Mouse (Mus musculus) megakaryocyte-erythroid progenitor cell, adult 5-6 weeks (primary cell): Measurements from ENCODE around the gene Fbxl8. TPM values are rescaled to one million over a fixed set of nuclear protein-coding genes. Genes with fewer than 3 reads are reported as not detected.

Source experiments
- ATAC-seq: replicated peaks from 2 replicates; pipeline ENCODE4 v1.8.0; 2016; ENCODE audit warnings: mild to moderate bottlenecking, inconsistent platforms; ENCODE audit not compliant: severe bottlenecking, poor library complexity, low FRiP score, low TSS enrichment
- total RNA-seq, 2 experiments: library from RNA; stranded (forward) in 1 of 2; stranded (reverse) in 1 of 2; fragments of 200-1000, 215-1000 nt in 1 of 2; fragments of >200 nt in 1 of 2; fragmentation: Nextera tagmentation in 1 of 2; gene quantifications; 2 replicates each; pipeline ENCODE4 v1.2.3; 2014 to 2017

Fbxl8 gene
- total RNA-seq, 2 experiments from 2014 or later: 1.9 to 2.7 TPM

DNA sequence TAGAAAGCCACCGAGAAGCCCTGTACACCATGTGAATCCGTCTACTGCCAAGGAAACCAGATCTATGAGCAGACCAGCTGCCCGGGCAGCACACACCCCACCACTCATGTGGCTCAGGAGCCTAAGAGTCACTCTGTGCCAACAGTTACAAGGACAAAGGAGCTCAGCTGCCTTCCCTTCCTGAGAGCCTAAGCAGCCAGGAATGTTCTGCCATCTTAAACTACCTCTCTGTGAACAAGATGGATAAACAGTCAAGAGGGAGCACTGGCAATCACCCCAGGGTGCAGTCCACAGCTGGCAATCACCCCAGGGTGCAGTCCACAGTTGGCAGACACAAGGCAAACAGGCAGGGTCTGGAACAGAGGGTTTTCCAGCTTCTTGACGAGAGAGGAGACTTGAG is 53.5 kb downstream of the Fbxl8 start:
- ATAC-seq: no peak

DNA sequence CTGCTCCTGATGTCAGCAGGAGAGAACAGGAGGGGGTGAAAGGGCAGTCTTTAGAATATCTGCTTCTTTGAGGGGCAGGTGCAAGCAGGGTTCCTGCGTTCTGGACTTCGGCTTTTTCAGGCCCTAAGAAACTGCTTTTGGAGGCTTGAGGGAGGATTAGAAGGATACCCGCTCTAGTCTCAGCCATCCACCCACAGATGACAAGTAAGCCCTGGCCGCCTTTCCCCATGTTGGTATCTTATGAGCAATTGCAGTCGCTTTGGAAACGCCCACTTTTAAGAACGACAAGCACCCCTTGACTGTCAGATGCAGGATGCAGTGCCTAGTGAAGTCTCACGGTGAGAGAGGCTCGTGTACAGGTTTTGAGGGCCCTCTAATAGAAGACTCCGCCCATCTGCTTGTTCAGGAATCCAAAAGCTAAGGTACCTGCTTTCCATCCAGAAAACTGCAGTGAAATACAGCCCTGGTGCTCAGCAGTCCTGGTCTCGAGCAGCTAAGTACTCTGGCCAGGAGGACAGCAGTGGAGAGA is 54.3 kb downstream of the Fbxl8 start:
- ATAC-seq: no peak

Other genes starting within 250 kb of the Fbxl8 start
- not detected in 2 replicates for gene Ces3a, start 216.0 kb upstream of the Fbxl8 start, total RNA-seq (2014; fragmentation: Nextera tagmentation)
- not detected in 2 replicates for gene Ces3a, start 216.0 kb upstream of the Fbxl8 start, total RNA-seq (2017)
- gene Ces3b, start 180.9 kb upstream of the Fbxl8 start, total RNA-seq (2014; fragmentation: Nextera tagmentation): not detected in 2 replicates
- gene Ces3b, start 180.9 kb upstream of the Fbxl8 start, total RNA-seq (2017): not detected in 2 replicates
- not detected in 2 replicates for gene Ces4a, start 132.8 kb upstream of the Fbxl8 start, total RNA-seq (2014; fragmentation: Nextera tagmentation)
- gene Ces4a, start 132.8 kb upstream of the Fbxl8 start, total RNA-seq (2017): not detected in 2 replicates
- 29.5 and 34.0 TPM in 2 replicates for gene Cbfb, start 94.0 kb upstream of the Fbxl8 start, total RNA-seq (2014; fragmentation: Nextera tagmentation)
- gene Cbfb, start 94.0 kb upstream of the Fbxl8 start, total RNA-seq (2017): 48.2 and 98.0 TPM in 2 replicates
- gene D230025D16Rik, start 39.5 kb upstream of the Fbxl8 start, total RNA-seq (2014; fragmentation: Nextera tagmentation): 22.9 and 24.2 TPM in 2 replicates
- 11.3 and 15.1 TPM in 2 replicates for gene D230025D16Rik, start 39.5 kb upstream of the Fbxl8 start, total RNA-seq (2017)
- gene B3gnt9, start 9.5 kb upstream of the Fbxl8 start, total RNA-seq (2014; fragmentation: Nextera tagmentation): 1.4 and 2.6 TPM in 2 replicates
- gene B3gnt9, start 9.5 kb upstream of the Fbxl8 start, total RNA-seq (2017): 0.23 TPM in 1 of 2 replicates, not detected in the other
- gene Tradd, start within 50 bp of the Fbxl8 start, total RNA-seq (2014; fragmentation: Nextera tagmentation): 10.1 and 18.1 TPM in 2 replicates
- 14.0 and 15.0 TPM in 2 replicates for gene Tradd, start within 50 bp of the Fbxl8 start, total RNA-seq (2017)
- not detected in 2 replicates for gene Hsf4, start 5.2 kb downstream of the Fbxl8 start, total RNA-seq (2014; fragmentation: Nextera tagmentation)
- not detected in 2 replicates for gene Hsf4, start 5.2 kb downstream of the Fbxl8 start, total RNA-seq (2017)
- gene Nol3, start 11.5 kb downstream of the Fbxl8 start, total RNA-seq (2014; fragmentation: Nextera tagmentation): 0.49 TPM in 1 of 2 replicates, not detected in the other
- 0.04 TPM in 1 of 2 replicates, not detected in the other for gene Nol3, start 11.5 kb downstream of the Fbxl8 start, total RNA-seq (2017)
- 3.2 and 4.9 TPM in 2 replicates for gene 4931428F04Rik, start 25.2 kb downstream of the Fbxl8 start, total RNA-seq (2014; fragmentation: Nextera tagmentation)
- 0.42 and 5.5 TPM in 2 replicates for gene 4931428F04Rik, start 25.2 kb downstream of the Fbxl8 start, total RNA-seq (2017)
- 0.64 and 7.1 TPM in 2 replicates for gene Exoc3l, start 31.5 kb downstream of the Fbxl8 start, total RNA-seq (2014; fragmentation: Nextera tagmentation)
- 0.27 TPM in 1 of 2 replicates, not detected in the other for gene Exoc3l, start 31.5 kb downstream of the Fbxl8 start, total RNA-seq (2017)
- 385 and 390 TPM in 2 replicates for gene E2f4, start 33.0 kb downstream of the Fbxl8 start, total RNA-seq (2014; fragmentation: Nextera tagmentation)
- 74.9 and 128 TPM in 2 replicates for gene E2f4, start 33.0 kb downstream of the Fbxl8 start, total RNA-seq (2017)
- 1.4 and 7.7 TPM in 2 replicates for gene Elmo3, start 41.0 kb downstream of the Fbxl8 start, total RNA-seq (2014; fragmentation: Nextera tagmentation)
- 0.61 TPM in 1 of 2 replicates, not detected in the other for gene Elmo3, start 41.0 kb downstream of the Fbxl8 start, total RNA-seq (2017)
- 8.3 and 9.8 TPM in 2 replicates for gene Lrrc29, start 61.6 kb downstream of the Fbxl8 start, total RNA-seq (2014; fragmentation: Nextera tagmentation)
- gene Lrrc29, start 61.6 kb downstream of the Fbxl8 start, total RNA-seq (2017): 4.8 TPM in 2 replicates
- gene Tmem208, start 61.7 kb downstream of the Fbxl8 start, total RNA-seq (2014; fragmentation: Nextera tagmentation): 86.9 and 175 TPM in 2 replicates
- gene Tmem208, start 61.7 kb downstream of the Fbxl8 start, total RNA-seq (2017): 46.9 and 64.6 TPM in 2 replicates
- 7.0 and 9.1 TPM in 2 replicates for gene Fhod1, start 83.3 kb downstream of the Fbxl8 start, total RNA-seq (2014; fragmentation: Nextera tagmentation)
- 0.99 and 8.2 TPM in 2 replicates for gene Fhod1, start 83.3 kb downstream of the Fbxl8 start, total RNA-seq (2017)
- gene Slc9a5, start 84.2 kb downstream of the Fbxl8 start, total RNA-seq (2014; fragmentation: Nextera tagmentation): 0.22 TPM in 1 of 2 replicates, not detected in the other
- 0.04 TPM in 1 of 2 replicates, not detected in the other for gene Slc9a5, start 84.2 kb downstream of the Fbxl8 start, total RNA-seq (2017)
- gene Plekhg4, start 108.6 kb downstream of the Fbxl8 start, total RNA-seq (2014; fragmentation: Nextera tagmentation): not detected in 2 replicates
- gene Plekhg4, start 108.6 kb downstream of the Fbxl8 start, total RNA-seq (2017): not detected in 2 replicates
- gene Kctd19, start 148.9 kb downstream of the Fbxl8 start, total RNA-seq (2014; fragmentation: Nextera tagmentation): not detected in 2 replicates
- gene Kctd19, start 148.9 kb downstream of the Fbxl8 start, total RNA-seq (2017): not detected in 2 replicates
- gene Lrrc36, start 148.9 kb downstream of the Fbxl8 start, total RNA-seq (2014; fragmentation: Nextera tagmentation): 0.61 and 1.5 TPM in 2 replicates
- 0.46 TPM in 1 of 2 replicates, not detected in the other for gene Lrrc36, start 148.9 kb downstream of the Fbxl8 start, total RNA-seq (2017)
- gene Tppp3, start 206.9 kb downstream of the Fbxl8 start, total RNA-seq (2014; fragmentation: Nextera tagmentation): 0.45 and 1.4 TPM in 2 replicates
- gene Tppp3, start 206.9 kb downstream of the Fbxl8 start, total RNA-seq (2017): 1.3 TPM in 1 of 2 replicates, not detected in the other
- gene Zdhhc1, start 232.3 kb downstream of the Fbxl8 start, total RNA-seq (2014; fragmentation: Nextera tagmentation): 8.4 and 12.8 TPM in 2 replicates
- gene Zdhhc1, start 232.3 kb downstream of the Fbxl8 start, total RNA-seq (2017): 2.2 and 3.8 TPM in 2 replicates